Mouse (Mus musculus): ENCODE results near the gene Cacna2d1.

DNA sequence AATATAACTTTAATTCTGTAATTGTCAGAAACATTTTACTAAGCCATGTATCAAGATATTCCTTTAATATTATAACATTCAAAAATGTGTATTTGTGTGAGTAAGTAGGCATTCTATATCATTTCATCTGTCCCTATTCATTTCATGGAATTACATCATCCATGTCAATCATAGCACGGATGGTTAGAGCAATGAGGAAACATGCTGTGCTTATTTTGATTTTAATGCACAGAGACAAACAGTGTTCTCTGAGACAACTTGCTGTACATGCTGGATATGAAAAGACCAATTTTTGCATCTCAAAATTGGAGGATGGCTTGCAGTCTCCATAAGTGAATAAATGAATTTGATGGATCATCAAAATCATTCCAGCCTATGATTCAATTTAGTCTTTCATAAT, 232.4 kb downstream of the Cacna2d1 start:
- no peak for TF ChIP-seq CTCF (IDR thresholded peaks at IDR 0.05; ENCODE audit: insufficient read depth, low read depth, low read length)
- no peak for TF ChIP-seq POLR2A (IDR thresholded peaks at IDR 0.05; ENCODE audit: insufficient read depth, low read depth, low read length)
